Mouse (Mus musculus) hindbrain, embryonic 15.5 days (tissue): ENCODE data around the gene Pcdh7. TPM values are rescaled to one million over a fixed set of nuclear protein-coding genes. Genes with fewer than 3 reads are reported as not detected.

Source experiments
- ATAC-seq: fragments of 200-750 bp; cut with Nextera tagmentation; 2 replicates; pipeline ENCODE4 v1.8.0; 2017; ENCODE audit warnings: low read depth, moderate number of reproducible peaks, moderate TSS enrichment; ENCODE audit not compliant: low FRiP score
- H3K27ac ChIP-seq: fragments of 300-500 bp; sonication (generic); replicated peaks from 2 replicates; pipeline ENCODE4 v1.5.1; 2015; ENCODE audit warnings: mild to moderate bottlenecking, inconsistent platforms
- H3K27me3 ChIP-seq: fragments of 300-500 bp; sonication (generic); 2 replicates; pipeline ENCODE4 v1.6.1; 2015; ENCODE audit warnings: control low read depth, inconsistent platforms
- H3K36me3 ChIP-seq: fragments of 300-500 bp; sonication (generic); 2 replicates; pipeline ENCODE4 v1.6.1; 2015; ENCODE audit warnings: control low read depth, inconsistent platforms
- H3K4me1 ChIP-seq: fragments of 300-500 bp; sonication (generic); replicated peaks from 2 replicates; pipeline ENCODE4 v1.6.1; 2015; ENCODE audit warnings: control low read depth, inconsistent platforms
- H3K4me2 ChIP-seq: fragments of 300-500 bp; sonication (generic); 2 replicates; pipeline ENCODE4 v1.6.1; 2015; ENCODE audit warnings: moderate library complexity, mild to moderate bottlenecking, inconsistent platforms
- H3K4me3 ChIP-seq: fragments of 300-500 bp; sonication (generic); 2 replicates; pipeline ENCODE4 v1.5.1; 2015; ENCODE audit warnings: mild to moderate bottlenecking, inconsistent platforms
- H3K9ac ChIP-seq: fragments of 300-500 bp; sonication (generic); 2 replicates; pipeline ENCODE4 v1.6.1; 2015; ENCODE audit warnings: inconsistent platforms
- H3K9me3 ChIP-seq: fragments of 300-500 bp; sonication (generic); 2 replicates; pipeline ENCODE4 v1.6.1; 2016; ENCODE audit warnings: control low read depth, inconsistent platforms
- WGBS: fragments of 180-500 bp; shearing (Covaris S2); methylation state at CpG from one replicate; pipeline ENCODE4 v1.1.7; 2015; 5-methylcytosine and 5-hydroxymethylcytosine counted together
- polyA plus RNA-seq: library from polyadenylated mRNA; unstranded; fragments of >200 nt; fragmentation: Nextera tagmentation; extraction: Ambion mirVana; gene quantifications from 2 replicates; pipeline ENCODE4 v1.2.1, GENCODE M21; 2015

Pcdh7 gene
- polyA plus RNA-seq, 1 experiment from 2014 or later, result 24.6 TPM

- Histone ChIP-seq H3K9me3 (no peaks in the 10 kb centered on the region), H3K36me3 (no peaks in the 10 kb centered on the region), H3K27ac (peak overlapping the region; percentile 91), H3K4me1 (peaks cover 16% of the 10 kb centered on the region), H3K4me3 (peak overlapping the region; percentile 59), H3K9ac (peak overlapping the region; percentile 70), H3K27me3 (no peaks in the 10 kb centered on the region), H3K4me2 (peak overlapping the region; percentile 89)
- under 1% methylated on average over 59 of the region's 59 CpGs for WGBS
- ATAC-seq, result no peak
Observed at GRCm38 (mm10) chr5:57719594-57720185, 1.9 kb downstream of the Pcdh7 start.

- peaks cover 20% of the 10 kb centered on the region for H3K4me1 ChIP-seq
- WGBS, result 5% methylated on average over 34 of the region's 34 CpGs
- H3K4me3 ChIP-seq, result peak overlapping the region; percentile 59
- peak overlapping the region; percentile 89 for H3K4me2 ChIP-seq
- no peaks in the 10 kb centered on the region for H3K9me3 ChIP-seq
- peak overlapping the region; percentile 91 for H3K27ac ChIP-seq
- ATAC-seq, result no peak
- no peaks in the 10 kb centered on the region for H3K36me3 ChIP-seq
- H3K9ac ChIP-seq, result peak overlapping the region; percentile 70
- no peaks in the 10 kb centered on the region for H3K27me3 ChIP-seq
Observed at GRCm38 (mm10) chr5:57720206-57720880, 2.6 kb downstream of the Pcdh7 start.

- Histone ChIP-seq H3K27ac (no peak overlapping the region; the same call in 1 of the 2 replicates), H3K9ac (peak overlapping the region; percentile 70), H3K27me3 (no peaks in the 10 kb centered on the region), H3K36me3 (no peaks in the 10 kb centered on the region), H3K4me1 (peaks cover 23% of the 10 kb centered on the region), H3K4me2 (peak overlapping the region; percentile 89), H3K4me3 (peak overlapping the region; percentile 59), H3K9me3 (no peaks in the 10 kb centered on the region)
- WGBS, result 26% methylated on average over 8 of the region's 8 CpGs
- ATAC-seq, result no peak
Observed at GRCm38 (mm10) chr5:57721148-57721712, 3.5 kb downstream of the Pcdh7 start.

GRCm38 (mm10) chr5:57721927-57722326 is 4.2 kb downstream of the Pcdh7 start:
- Histone ChIP-seq H3K9me3 (no peaks in the 10 kb centered on the region), H3K9ac (peak overlapping the region; percentile 70), H3K4me2 (peak overlapping the region; percentile 89), H3K27ac (no peak overlapping the region), H3K36me3 (no peaks in the 10 kb centered on the region), H3K4me1 (peaks cover 23% of the 10 kb centered on the region), H3K4me3 (peak overlapping the region; percentile 59), H3K27me3 (no peaks in the 10 kb centered on the region)
- WGBS, result 45% methylated on average over 6 of the region's 6 CpGs
- ATAC-seq, result no peak

- no peak overlapping the region for H3K4me3 ChIP-seq
- no peaks in the 10 kb centered on the region for H3K36me3 ChIP-seq
- no peaks in the 10 kb centered on the region for H3K27me3 ChIP-seq
- WGBS, result 25% methylated on average over 1 of the region's 1 CpGs
- ATAC-seq, result no peak
- H3K4me1 ChIP-seq, result no peaks in the 10 kb centered on the region
- no peak overlapping the region for H3K27ac ChIP-seq
- H3K9me3 ChIP-seq, result no peaks in the 10 kb centered on the region
- no peak overlapping the region for H3K9ac ChIP-seq
- no peak overlapping the region for H3K4me2 ChIP-seq
Observed at GRCm38 (mm10) chr5:57733451-57733850, 15.7 kb downstream of the Pcdh7 start.

- Histone ChIP-seq H3K4me3 (no peak overlapping the region), H3K27me3 (no peaks in the 10 kb centered on the region), H3K9me3 (no peaks in the 10 kb centered on the region), H3K4me2 (no peak overlapping the region), H3K9ac (no peak overlapping the region), H3K27ac (no peak overlapping the region), H3K36me3 (no peaks in the 10 kb centered on the region), H3K4me1 (no peaks in the 10 kb centered on the region)
- 83% methylated on average over 6 of the region's 6 CpGs for WGBS
- ATAC-seq, result no peak
Observed at GRCm38 (mm10) chr5:57735723-57736122, 18.0 kb downstream of the Pcdh7 start.

- ATAC-seq, result no peak
- Histone ChIP-seq H3K4me2 (no peak overlapping the region), H3K9me3 (no peaks in the 10 kb centered on the region), H3K4me3 (no peak overlapping the region), H3K9ac (no peak overlapping the region), H3K36me3 (no peaks in the 10 kb centered on the region), H3K4me1 (0 out of 2 replicates have a peak, but pooled peaks cover 3% of the 10 kb centered on the region), H3K27ac (no peak overlapping the region), H3K27me3 (no peaks in the 10 kb centered on the region)
- WGBS, result 31% methylated on average over 6 of the region's 6 CpGs
Observed at GRCm38 (mm10) chr5:57742924-57743323, 25.2 kb downstream of the Pcdh7 start.

- H3K27ac ChIP-seq, result no peak overlapping the region
- WGBS, result 80% methylated on average over 2 of the region's 2 CpGs
- H3K9me3 ChIP-seq, result no peaks in the 10 kb centered on the region
- no peak for ATAC-seq
- H3K9ac ChIP-seq, result no peak overlapping the region
- no peak overlapping the region for H3K4me2 ChIP-seq
- no peak overlapping the region for H3K4me3 ChIP-seq
- no peaks in the 10 kb centered on the region for H3K27me3 ChIP-seq
- H3K36me3 ChIP-seq, result no peaks in the 10 kb centered on the region
- 0 out of 2 replicates have a peak, but pooled peaks cover 3% of the 10 kb centered on the region for H3K4me1 ChIP-seq
Observed at GRCm38 (mm10) chr5:57743956-57744661, 26.3 kb downstream of the Pcdh7 start.

GRCm38 (mm10) chr5:57745879-57746278 is 28.1 kb downstream of the Pcdh7 start:
- no peaks in the 10 kb centered on the region for H3K36me3 ChIP-seq
- H3K27me3 ChIP-seq, result no peaks in the 10 kb centered on the region
- H3K27ac ChIP-seq, result no peak overlapping the region
- 0 out of 2 replicates have a peak, but pooled peaks cover 3% of the 10 kb centered on the region for H3K4me1 ChIP-seq
- H3K9me3 ChIP-seq, result no peaks in the 10 kb centered on the region
- H3K9ac ChIP-seq, result no peak overlapping the region
- 77% methylated on average over 1 of the region's 1 CpGs for WGBS
- ATAC-seq, result no peak
- H3K4me2 ChIP-seq, result no peak overlapping the region
- H3K4me3 ChIP-seq, result no peak overlapping the region

GRCm38 (mm10) chr5:57750320-57750719 is 32.6 kb downstream of the Pcdh7 start:
- Histone ChIP-seq H3K4me1 (no peaks in the 10 kb centered on the region), H3K9ac (no peak overlapping the region), H3K36me3 (no peaks in the 10 kb centered on the region), H3K27me3 (no peaks in the 10 kb centered on the region), H3K9me3 (no peaks in the 10 kb centered on the region), H3K4me2 (no peak overlapping the region), H3K27ac (no peak overlapping the region), H3K4me3 (no peak overlapping the region)
- no peak for ATAC-seq
- 100% methylated on average over 1 of the region's 1 CpGs for whole genome bisulfite sequencing

- 48% methylated on average over 1 of the region's 1 CpGs for WGBS
- Histone ChIP-seq H3K27me3 (no peaks in the 10 kb centered on the region), H3K9me3 (no peaks in the 10 kb centered on the region), H3K4me2 (no peak overlapping the region), H3K36me3 (no peaks in the 10 kb centered on the region), H3K4me1 (0 out of 2 replicates have a peak, but pooled peaks cover 3% of the 10 kb centered on the region), H3K27ac (no peak overlapping the region), H3K4me3 (no peak overlapping the region), H3K9ac (no peak overlapping the region)
- no peak for ATAC-seq
Observed at GRCm38 (mm10) chr5:57755791-57756190, 38.0 kb downstream of the Pcdh7 start.
